ENCODE assay signal across 23 mouse cellular contexts in the genomic region with DNA sequence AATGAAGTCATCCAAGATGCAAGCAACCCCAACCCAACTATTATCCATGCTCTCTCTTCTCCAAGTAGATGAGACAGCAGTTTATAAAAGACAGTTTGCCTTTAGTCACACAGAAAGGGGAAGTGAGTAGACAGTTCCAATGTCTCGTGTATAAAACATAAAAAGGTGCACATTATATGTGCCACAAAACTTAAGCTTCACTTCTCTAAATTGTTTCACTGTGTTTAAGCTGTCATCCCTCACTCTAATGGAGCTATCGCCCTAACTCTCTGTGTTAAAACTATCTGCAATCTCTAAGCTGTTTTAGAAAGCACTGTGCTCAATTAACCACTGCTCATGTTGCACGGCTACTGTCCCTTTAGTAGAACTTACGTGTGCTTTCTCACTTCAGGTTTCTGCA.
A peak's percentile ranks its signal among the peaks of the same experiment; 100 is the strongest.
DNase-seq lines count a peak whose midpoint lies in the region; ATAC-seq and TF ChIP-seq lines count a peak whose summit lies in the region.
"Had no signal": no experiment of that assay in that cellular context is flagged by ENCODE, and none has a peak within 500 bp of the region (broad histone marks: within the 10 kb centered on the region; RNA-seq: fewer than 3 reads in every experiment).

No protein-coding gene starts in this region.

- DNase-seq in lung, postnatal 0 days (ENCODE audit: low spot score) = peak; percentile 24
- no peak for DNase-seq in lung, adult 18-20 months
- peak; percentile 33 for DNase-seq in c-Kit-positive CD71-negative TER-119-negative erythroid progenitor cells, embryonic 14.5 days (ENCODE audit: low read depth)
- DNase-seq in cerebellum, adult 18-20 months = no peak
- DNase-seq in embryo, embryonic 9.5 days (ENCODE audit: extremely low spot score) = no peak
- DNase-seq: cerebellum, adult 11 months; cerebellum, postnatal 14 days; embryo, embryonic 11 days; gastrocnemius, postnatal 10 days; heart, adult 18-20 months; kidney, postnatal 4 days; lung, postnatal 14 days; thymus, postnatal 36 days had no signal

- TF ChIP-seq CTCF in lung, postnatal 0 days (IDR thresholded peaks at IDR 0.05) = no peak

- no peak for TF ChIP-seq EP300 in lung, postnatal 0 days (IDR thresholded peaks at IDR 0.05)

- H3K4me2 ChIP-seq in lung, postnatal 0 days (replicated peaks; ENCODE audit: low read depth, low read length) = no peak overlapping the region
- H3K4me2 ChIP-seq: heart, embryonic 13.5 days; hindbrain, embryonic 15.5 days; intestine, embryonic 15.5 days; limb, embryonic 12.5 days; liver, embryonic 15.5 days; midbrain, embryonic 11.5 days; neural tube, embryonic 13.5 days had no signal

- H3K4me3 ChIP-seq in lung, postnatal 0 days (ENCODE audit: low read depth, low read length) = no peak overlapping the region
- H3K4me3 ChIP-seq: forebrain, embryonic 10.5 days; heart, embryonic 13.5 days; hindbrain, embryonic 15.5 days; intestine, embryonic 15.5 days; limb, embryonic 12.5 days; liver, embryonic 15.5 days; neural tube, embryonic 13.5 days had no signal

- no peak overlapping the region for H3K27ac ChIP-seq in lung, postnatal 0 days (ENCODE audit: low read length)
- H3K27ac ChIP-seq: forebrain, embryonic 10.5 days; heart, embryonic 13.5 days; hindbrain, embryonic 15.5 days; intestine, embryonic 15.5 days; limb, embryonic 12.5 days; liver, embryonic 15.5 days; neural tube, embryonic 13.5 days had no signal

- no peaks in the 10 kb centered on the region for H3K27me3 ChIP-seq in lung, postnatal 0 days (replicated peaks; ENCODE audit: insufficient read depth, low read length)
- H3K27me3 ChIP-seq: heart, embryonic 13.5 days; hindbrain, embryonic 15.5 days; intestine, embryonic 15.5 days; limb, embryonic 12.5 days; liver, embryonic 15.5 days; neural tube, embryonic 13.5 days had no signal

- no peak for ATAC-seq in lung, postnatal 0 days
- ATAC-seq in megakaryocyte progenitor cell, adult 5-6 weeks (replicated peaks; ENCODE audit: poor library complexity) = peak; percentile 91
- ATAC-seq in CD4-positive, CD25-positive, alpha-beta regulatory T cell, adult 4 months = no peak
- ATAC-seq: intestine, embryonic 15.5 days had no signal

- H3K36me3 ChIP-seq in lung, postnatal 0 days (ENCODE audit: insufficient read depth, low read length) = no peaks in the 10 kb centered on the region
- H3K36me3 ChIP-seq: hindbrain, embryonic 15.5 days; intestine, embryonic 15.5 days; liver, embryonic 15.5 days; neural tube, embryonic 13.5 days had no signal

- H3K4me1 ChIP-seq in lung, postnatal 0 days (ENCODE audit: insufficient read depth, low read depth, low read length) = no peaks in the 10 kb centered on the region
- H3K4me1 ChIP-seq: forebrain, embryonic 10.5 days; limb, embryonic 12.5 days had no signal

- H3K9me3 ChIP-seq in lung, postnatal 0 days (ENCODE audit: low read length) = no peaks in the 10 kb centered on the region
- H3K9me3 ChIP-seq: forebrain, embryonic 10.5 days; heart, embryonic 13.5 days; hindbrain, embryonic 15.5 days; intestine, embryonic 15.5 days; limb, embryonic 12.5 days; liver, embryonic 15.5 days; neural tube, embryonic 13.5 days had no signal

- 63% methylated on average over 4 of the region's 4 CpGs for WGBS in lung, postnatal 0 days

- H3K9ac ChIP-seq in lung, postnatal 0 days (replicated peaks; ENCODE audit: low read depth) = no peak overlapping the region
- H3K9ac ChIP-seq: heart, embryonic 13.5 days; hindbrain, embryonic 15.5 days; intestine, embryonic 15.5 days; limb, embryonic 12.5 days; liver, embryonic 15.5 days; neural tube, embryonic 13.5 days had no signal

Comparison
In these comparisons a context has a peak if more than half of its experiments do, and no peak if none do; other contexts are left out.
1. DNase-seq: peak in lung, postnatal 0 days (single experiment) and c-Kit-positive CD71-negative TER-119-negative erythroid progenitor cells, embryonic 14.5 days (single experiment); none in lung, adult 18-20 months (0 of 2), cerebellum, adult 18-20 months (0 of 2) and embryo, embryonic 9.5 days (single experiment).